Mouse (Mus musculus): ENCODE measurements around the gene Adamts16.

DNA sequence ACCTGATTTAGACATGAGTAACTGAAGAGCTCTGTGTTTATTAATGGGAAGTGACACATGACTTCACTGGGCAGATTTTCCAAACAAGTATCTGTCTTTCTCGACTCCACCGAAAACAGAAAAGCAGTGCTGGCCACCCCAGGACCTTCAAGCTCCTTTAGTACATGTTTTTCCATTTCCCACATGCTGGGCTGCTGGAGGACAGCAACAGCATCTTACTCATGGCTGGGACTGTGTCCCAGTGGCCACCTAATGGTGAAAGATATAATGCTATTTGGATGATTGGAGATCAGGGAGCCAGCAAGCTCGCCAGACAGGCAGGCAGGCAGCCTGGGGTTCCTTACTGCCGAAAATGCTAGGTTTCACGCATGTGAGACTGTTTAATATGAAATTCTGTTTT is 57.5 kb downstream of the Adamts16 start:
- TF ChIP-seq POLR2A (IDR thresholded peaks at IDR 0.05; ENCODE audit: insufficient read depth, low read length) (no peak), CTCF (IDR thresholded peaks at IDR 0.05; ENCODE audit: low read depth, low read length) (no peak), EP300 (IDR thresholded peaks at IDR 0.05; ENCODE audit: insufficient read depth, low read depth, low read length) (no peak)
